Mouse (Mus musculus): ENCODE results near the gene Cst6. TPM values are rescaled to one million over a fixed set of nuclear protein-coding genes. Genes with fewer than 3 reads are reported as not detected.

Gene Cst6
- total and polyA plus RNA-seq, 2 experiments, result not detected

- no peaks in the 10 kb centered on the region for H3K27me3 ChIP-seq (ENCODE audit: control insufficient read depth, insufficient read depth, low read length)
- H3K4me3 ChIP-seq (ENCODE audit: insufficient read depth, low read depth, low read length), result peak within 1 kb of the TSS; percentile 86
- H3K27ac ChIP-seq (replicated peaks; ENCODE audit: insufficient read depth, low read depth, low read length), result peak within 1 kb of the TSS; percentile 64
- TF ChIP-seq POLR2A (IDR thresholded peaks at IDR 0.05; ENCODE audit: extremely low read depth, insufficient read depth, low read length), result peak; percentile 72
- no peak for TF ChIP-seq CTCF (IDR thresholded peaks at IDR 0.05; ENCODE audit: low read depth, low read length)
- H3K4me1 ChIP-seq (ENCODE audit: control insufficient read depth, insufficient read depth, low read length), result peaks cover 10% of the 10 kb centered on the region
- WGBS, result under 1% methylated on average over 43 of the region's 43 CpGs
- no peaks in the 10 kb centered on the region for H3K36me3 ChIP-seq (ENCODE audit: control insufficient read depth, insufficient read depth, low read length)
- peak; percentile 87 for DNase-seq (ENCODE audit: extremely low read depth, low read depth, low spot score)
- H3K79me2 ChIP-seq (ENCODE audit: control insufficient read depth, insufficient read depth, low read length), result peaks cover 16% of the 10 kb centered on the region
- peak within 1 kb of the TSS; percentile 91 for H3K9ac ChIP-seq (ENCODE audit: low read depth, low read length)
Observed at GRCm38 (mm10) chr19:5388588-5389242, 39.3 kb upstream of the Cst6 start, which contains the start of gene Sart1. Gene Sart1, minus strand, starts transcription at chr19:5388703.

DNA sequence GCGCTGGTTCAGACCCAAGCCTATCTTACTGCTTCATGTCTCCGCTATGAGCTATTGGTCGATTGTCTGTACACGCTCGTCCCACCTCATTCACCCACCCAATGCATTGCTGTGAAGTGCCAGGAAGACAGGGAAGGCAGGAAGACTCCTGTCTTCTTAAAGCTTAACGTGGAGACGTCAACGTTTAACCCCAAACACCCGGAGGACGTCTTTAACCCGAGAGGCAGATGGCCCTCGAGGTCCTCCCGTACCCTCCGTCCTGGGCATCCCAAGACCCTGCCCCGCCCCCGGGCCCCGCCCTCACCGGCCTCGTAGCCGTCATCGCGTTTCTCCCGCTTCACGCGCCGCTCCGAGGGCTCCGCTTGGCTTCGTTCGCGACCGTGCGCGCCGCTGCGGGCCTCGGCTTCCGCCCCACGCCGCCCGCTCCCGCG, 38.7 kb upstream of the Cst6 start:
- Histone ChIP-seq H3K4me1 (ENCODE audit: control insufficient read depth, insufficient read depth, low read length) (peaks cover 10% of the 10 kb centered on the region), H3K79me2 (ENCODE audit: control insufficient read depth, insufficient read depth, low read length) (peaks cover 16% of the 10 kb centered on the region), H3K4me3 (ENCODE audit: insufficient read depth, low read depth, low read length) (peak overlapping the region; percentile 86), H3K9ac (ENCODE audit: low read depth, low read length) (peak overlapping the region; percentile 91), H3K27me3 (ENCODE audit: control insufficient read depth, insufficient read depth, low read length) (no peaks in the 10 kb centered on the region), H3K36me3 (ENCODE audit: control insufficient read depth, insufficient read depth, low read length) (no peaks in the 10 kb centered on the region), H3K27ac (replicated peaks; ENCODE audit: insufficient read depth, low read depth, low read length) (peak overlapping the region; percentile 54; the same call in 1 of the 2 replicates)
- TF ChIP-seq CTCF (IDR thresholded peaks at IDR 0.05; ENCODE audit: low read depth, low read length) (no peak), POLR2A (IDR thresholded peaks at IDR 0.05; ENCODE audit: extremely low read depth, insufficient read depth, low read length) (no peak)
- no peak for DNase-seq (ENCODE audit: extremely low read depth, low read depth, low spot score)
- WGBS, result under 1% methylated on average over 38 of the region's 43 CpGs

DNA sequence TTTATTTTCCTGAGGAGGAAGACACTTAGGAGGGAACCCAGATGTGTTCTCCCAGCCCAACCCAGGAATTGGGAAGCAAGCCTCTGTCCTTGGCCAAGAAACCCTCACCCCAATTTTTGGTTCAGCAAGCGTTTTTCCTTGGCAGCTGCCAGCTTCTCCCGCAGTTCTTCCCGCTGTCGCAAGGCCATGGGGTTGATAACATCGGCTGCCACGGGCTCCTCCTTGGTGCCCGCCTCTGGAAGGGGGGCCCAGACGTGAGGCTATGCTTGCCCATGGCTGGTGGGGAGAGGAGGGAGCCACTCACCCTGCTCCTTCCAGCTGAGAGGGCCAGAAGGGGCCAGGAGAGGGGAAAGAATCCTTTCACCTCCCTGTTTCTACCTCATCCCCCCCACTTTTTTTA, 35.3 kb upstream of the Cst6 start:
- WGBS, result 93% methylated on average over 8 of the region's 8 CpGs
- Histone ChIP-seq H3K36me3 (ENCODE audit: control insufficient read depth, insufficient read depth, low read length) (peaks cover 14% of the 10 kb centered on the region), H3K27me3 (ENCODE audit: control insufficient read depth, insufficient read depth, low read length) (no peaks in the 10 kb centered on the region), H3K27ac (replicated peaks; ENCODE audit: insufficient read depth, low read depth, low read length) (no peak overlapping the region), H3K4me1 (ENCODE audit: control insufficient read depth, insufficient read depth, low read length) (peaks cover 10% of the 10 kb centered on the region), H3K4me3 (ENCODE audit: insufficient read depth, low read depth, low read length) (no peak overlapping the region), H3K9ac (ENCODE audit: low read depth, low read length) (no peak overlapping the region), H3K79me2 (ENCODE audit: control insufficient read depth, insufficient read depth, low read length) (peaks cover 16% of the 10 kb centered on the region)
- no peak for DNase-seq (ENCODE audit: extremely low read depth, low read depth, low spot score)
- TF ChIP-seq CTCF (IDR thresholded peaks at IDR 0.05; ENCODE audit: low read depth, low read length) (no peak), POLR2A (IDR thresholded peaks at IDR 0.05; ENCODE audit: extremely low read depth, insufficient read depth, low read length) (no peak)

GRCm38 (mm10) chr19:5383326-5383725, 34.0 kb upstream of the Cst6 start:
- peaks cover 25% of the 10 kb centered on the region for H3K36me3 ChIP-seq (ENCODE audit: control insufficient read depth, insufficient read depth, low read length)
- WGBS, result 95% methylated on average over 12 of the region's 12 CpGs

GRCm38 (mm10) chr19:5377446-5377845, 28.1 kb upstream of the Cst6 start:
- Histone ChIP-seq H3K4me1 (ENCODE audit: control insufficient read depth, insufficient read depth, low read length) (no peaks in the 10 kb centered on the region), H3K36me3 (ENCODE audit: control insufficient read depth, insufficient read depth, low read length) (peaks cover 27% of the 10 kb centered on the region), H3K4me3 (ENCODE audit: insufficient read depth, low read depth, low read length) (no peak overlapping the region), H3K79me2 (ENCODE audit: control insufficient read depth, insufficient read depth, low read length) (no peaks in the 10 kb centered on the region), H3K27ac (replicated peaks; ENCODE audit: insufficient read depth, low read depth, low read length) (no peak overlapping the region), H3K27me3 (ENCODE audit: control insufficient read depth, insufficient read depth, low read length) (no peaks in the 10 kb centered on the region), H3K9ac (ENCODE audit: low read depth, low read length) (no peak overlapping the region)
- no peak for DNase-seq (ENCODE audit: extremely low read depth, low read depth, low spot score)
- TF ChIP-seq POLR2A (IDR thresholded peaks at IDR 0.05; ENCODE audit: extremely low read depth, insufficient read depth, low read length), result no peak
- no peak for TF ChIP-seq CTCF (IDR thresholded peaks at IDR 0.05; ENCODE audit: low read depth, low read length)
- WGBS, result 92% methylated on average over 1 of the region's 1 CpGs

More at GRCm38 (mm10) chr19:5383326-5383725, 34.0 kb upstream of the Cst6 start:
- Histone ChIP-seq H3K4me3 (ENCODE audit: insufficient read depth, low read depth, low read length) (no peak overlapping the region), H3K9ac (ENCODE audit: low read depth, low read length) (no peak overlapping the region), H3K79me2 (ENCODE audit: control insufficient read depth, insufficient read depth, low read length) (peaks cover 15% of the 10 kb centered on the region), H3K27me3 (ENCODE audit: control insufficient read depth, insufficient read depth, low read length) (no peaks in the 10 kb centered on the region), H3K27ac (replicated peaks; ENCODE audit: insufficient read depth, low read depth, low read length) (no peak overlapping the region), H3K4me1 (ENCODE audit: control insufficient read depth, insufficient read depth, low read length) (peaks cover 10% of the 10 kb centered on the region)
- TF ChIP-seq CTCF (IDR thresholded peaks at IDR 0.05; ENCODE audit: low read depth, low read length) (no peak), POLR2A (IDR thresholded peaks at IDR 0.05; ENCODE audit: extremely low read depth, insufficient read depth, low read length) (no peak)
- DNase-seq (ENCODE audit: extremely low read depth, low read depth, low spot score), result no peak

GRCm38 (mm10) chr19:5374748-5375147, 25.4 kb upstream of the Cst6 start:
- 63% methylated on average over 4 of the region's 4 CpGs for WGBS
- Histone ChIP-seq H3K4me3 (ENCODE audit: insufficient read depth, low read depth, low read length) (no peak overlapping the region), H3K36me3 (ENCODE audit: control insufficient read depth, insufficient read depth, low read length) (peaks cover 23% of the 10 kb centered on the region), H3K27me3 (ENCODE audit: control insufficient read depth, insufficient read depth, low read length) (no peaks in the 10 kb centered on the region), H3K9ac (ENCODE audit: low read depth, low read length) (no peak overlapping the region), H3K79me2 (ENCODE audit: control insufficient read depth, insufficient read depth, low read length) (no peaks in the 10 kb centered on the region), H3K4me1 (ENCODE audit: control insufficient read depth, insufficient read depth, low read length) (no peaks in the 10 kb centered on the region), H3K27ac (replicated peaks; ENCODE audit: insufficient read depth, low read depth, low read length) (no peak overlapping the region)
- no peak for TF ChIP-seq POLR2A (IDR thresholded peaks at IDR 0.05; ENCODE audit: extremely low read depth, insufficient read depth, low read length)
- no peak for TF ChIP-seq CTCF (IDR thresholded peaks at IDR 0.05; ENCODE audit: low read depth, low read length)
- no peak for DNase-seq (ENCODE audit: extremely low read depth, low read depth, low spot score)
